Mouse (Mus musculus) embryonic fibroblast, embryonic 13.5 days (primary cell): ENCODE measurements around the gene Zfp593. TPM values are rescaled to one million over a fixed set of nuclear protein-coding genes. Genes with fewer than 3 reads are reported as not detected.

Experiments used
- H3K27ac ChIP-seq: 2 replicates; pipeline ENCODE4 v1.5.1; 2012; ENCODE audit warnings: low read length, control low read depth, inconsistent platforms; ENCODE audit not compliant: insufficient read depth
- H3K4me1 ChIP-seq: 2 replicates; pipeline ENCODE4 v1.6.1; 2011; ENCODE audit warnings: low read length; ENCODE audit not compliant: control insufficient read depth, insufficient read depth
- H3K4me3 ChIP-seq: 2 replicates; pipeline ENCODE4 v1.5.1; 2011; ENCODE audit warnings: mild to moderate bottlenecking, control low read depth, low read length; ENCODE audit not compliant: insufficient read depth
- CTCF ChIP-seq: IDR thresholded peaks from 2 replicates; pipeline ENCODE4 v1.5.1; 2011; ENCODE audit warnings: mild to moderate bottlenecking, control low read depth, low read length, moderate library complexity, borderline replicate concordance; ENCODE audit not compliant: insufficient read depth
- POLR2A ChIP-seq: IDR thresholded peaks from 2 replicates; pipeline ENCODE4 v1.6.1; 2011; ENCODE audit warnings: low read depth, mild to moderate bottlenecking, control low read depth, low read length, moderate library complexity
- polyA plus RNA-seq: library from polyadenylated mRNA; stranded (reverse); fragments of >200 nt; gene quantifications from 2 replicates; pipeline ENCODE4 v1.2.4, GENCODE M21; 2011; ENCODE audit warnings: low read depth; ENCODE audit not compliant: missing spikeins, insufficient read length

The Zfp593 gene
- polyA plus RNA-seq: 9.5 and 11.9 TPM in 2 replicates

DNA sequence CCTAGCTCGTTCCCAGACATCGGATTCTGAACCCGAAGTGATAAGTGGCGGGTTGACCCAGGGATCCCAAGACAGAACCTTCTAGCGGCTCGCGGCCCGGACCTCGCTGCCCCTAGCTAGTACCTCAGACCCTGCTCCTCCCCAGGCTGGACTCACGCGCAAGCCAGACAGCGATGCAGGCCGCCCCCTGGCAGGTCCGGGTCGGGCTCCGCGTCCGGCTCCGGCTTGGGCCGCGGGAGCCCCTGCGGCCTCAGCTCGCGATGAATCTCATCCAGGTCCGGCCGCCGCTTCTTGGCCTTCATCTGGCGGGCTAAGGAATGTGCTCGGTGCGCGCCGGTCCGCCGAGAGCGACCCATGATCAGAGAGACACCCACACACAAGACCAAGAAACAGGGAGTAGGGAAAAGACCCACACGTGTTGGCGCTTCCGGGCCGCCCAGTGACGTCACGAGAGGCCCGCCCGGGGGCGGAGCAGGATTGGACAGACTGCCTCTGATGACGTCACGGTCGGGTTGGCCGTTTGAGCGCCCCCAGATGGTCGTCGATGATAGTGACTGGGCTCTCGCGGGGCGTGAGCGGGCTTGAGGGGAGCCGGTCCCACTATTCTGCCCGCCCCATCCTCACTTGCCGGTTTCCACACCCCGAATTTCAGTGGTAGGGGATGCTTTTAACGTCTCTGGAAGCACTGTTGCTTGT, at the start of gene Zfp593:
Zfp593 (minus strand) TSS at position 445 of the 696 bp plus-strand sequence.
- Histone ChIP-seq H3K4me1 (no peaks in the 10 kb centered on the region), H3K27ac (no peak within 1 kb of the TSS)
- TF ChIP-seq CTCF: peak; percentile 71
- peak; percentile 81 for TF ChIP-seq POLR2A

DNA sequence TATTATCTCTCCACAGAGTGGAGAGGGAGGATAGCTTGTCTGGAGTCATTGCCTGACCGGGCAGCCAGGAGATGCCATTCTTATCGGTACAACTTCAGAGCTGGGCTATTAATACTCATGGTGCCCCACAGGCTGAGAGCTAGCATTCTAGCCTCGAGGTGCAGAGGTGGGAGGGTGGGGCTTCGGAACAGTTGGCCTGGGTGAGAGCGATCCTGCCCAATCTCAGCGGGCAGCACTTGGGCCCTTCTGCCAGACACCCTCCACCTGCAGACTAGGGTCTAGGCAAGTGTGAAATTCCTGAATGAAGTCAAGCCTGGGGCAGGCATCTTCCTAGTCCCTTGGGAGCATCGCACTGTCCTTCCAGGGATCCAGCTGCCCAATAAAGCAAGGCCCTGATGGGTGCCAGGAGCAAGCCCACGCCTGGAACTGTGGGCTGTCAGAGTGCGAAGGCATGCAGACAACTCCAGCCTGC, 48.3 kb upstream of the Zfp593 start:
- Histone ChIP-seq H3K4me1 (0 out of 2 replicates have a peak, but pooled peaks cover 2% of the 10 kb centered on the region), H3K27ac (no peak overlapping the region), H3K4me3 (no peak overlapping the region)
- TF ChIP-seq CTCF (no peak), POLR2A (no peak)

More for the DNA sequence above, at the start of gene Zfp593:
- H3K4me3 ChIP-seq: peak within 1 kb of the TSS; percentile 83

DNA sequence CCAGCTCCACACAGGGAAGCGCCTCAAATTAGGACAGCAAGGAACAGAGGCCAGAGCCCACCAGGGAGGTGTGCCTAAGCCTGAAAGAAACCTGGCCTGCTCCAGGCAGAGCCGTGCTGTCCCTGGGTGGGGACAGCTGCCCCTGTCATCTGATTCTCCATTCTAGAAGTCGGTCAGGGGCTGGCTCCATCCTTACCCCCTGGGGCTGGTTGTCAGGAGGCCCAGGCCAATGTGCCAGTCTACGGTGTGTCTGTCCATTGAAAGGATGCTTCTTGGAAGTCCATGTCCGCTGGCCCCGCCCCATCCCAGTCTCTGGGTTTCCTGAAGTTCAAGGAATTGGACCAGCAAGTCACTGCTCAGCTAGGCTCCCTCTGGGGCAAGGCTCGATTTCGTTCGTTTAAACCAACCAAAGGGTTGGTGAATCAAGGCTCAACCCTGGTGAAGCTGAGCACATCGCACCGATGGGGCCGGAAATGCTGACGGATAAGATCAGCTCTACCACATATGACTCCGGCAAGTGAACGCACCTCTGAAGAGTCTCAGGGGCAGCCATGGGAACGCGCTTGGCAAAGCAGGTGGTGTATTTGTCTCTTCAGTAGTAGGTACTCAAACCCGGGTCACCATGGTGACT, 47.8 kb upstream of the Zfp593 start:
- H3K4me1 ChIP-seq: peaks cover 2% of the 10 kb centered on the region; the same call in 1 of the 2 replicates
- H3K27ac ChIP-seq: no peak overlapping the region
- TF ChIP-seq POLR2A (no peak), CTCF (no peak)
- no peak overlapping the region for H3K4me3 ChIP-seq

DNA sequence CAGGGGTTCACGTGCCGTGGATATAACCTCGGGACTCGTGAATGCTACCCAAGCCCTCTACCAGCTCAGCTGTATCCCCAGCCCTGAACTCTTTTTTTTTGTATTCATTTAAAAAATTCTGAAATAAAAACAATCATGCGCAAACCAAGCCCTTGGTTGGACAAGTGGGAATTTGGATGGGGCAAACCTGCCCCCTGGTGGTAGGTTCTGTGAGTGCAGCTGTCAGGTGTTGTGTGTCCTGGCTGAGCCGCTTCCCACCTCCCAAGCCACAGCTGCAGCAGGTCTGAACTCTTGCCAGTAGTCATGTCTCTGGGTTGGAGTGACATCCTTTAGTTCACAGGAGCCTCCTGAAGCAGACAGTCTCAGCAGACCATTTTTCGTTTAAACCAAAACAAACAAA, 46.7 kb upstream of the Zfp593 start:
- no peak for TF ChIP-seq POLR2A
- peak; percentile 79; the same call in 1 of the 2 replicates for TF ChIP-seq CTCF
- Histone ChIP-seq H3K4me3 (no peak overlapping the region), H3K4me1 (peaks cover 2% of the 10 kb centered on the region; the same call in 1 of the 2 replicates), H3K27ac (no peak overlapping the region)

DNA sequence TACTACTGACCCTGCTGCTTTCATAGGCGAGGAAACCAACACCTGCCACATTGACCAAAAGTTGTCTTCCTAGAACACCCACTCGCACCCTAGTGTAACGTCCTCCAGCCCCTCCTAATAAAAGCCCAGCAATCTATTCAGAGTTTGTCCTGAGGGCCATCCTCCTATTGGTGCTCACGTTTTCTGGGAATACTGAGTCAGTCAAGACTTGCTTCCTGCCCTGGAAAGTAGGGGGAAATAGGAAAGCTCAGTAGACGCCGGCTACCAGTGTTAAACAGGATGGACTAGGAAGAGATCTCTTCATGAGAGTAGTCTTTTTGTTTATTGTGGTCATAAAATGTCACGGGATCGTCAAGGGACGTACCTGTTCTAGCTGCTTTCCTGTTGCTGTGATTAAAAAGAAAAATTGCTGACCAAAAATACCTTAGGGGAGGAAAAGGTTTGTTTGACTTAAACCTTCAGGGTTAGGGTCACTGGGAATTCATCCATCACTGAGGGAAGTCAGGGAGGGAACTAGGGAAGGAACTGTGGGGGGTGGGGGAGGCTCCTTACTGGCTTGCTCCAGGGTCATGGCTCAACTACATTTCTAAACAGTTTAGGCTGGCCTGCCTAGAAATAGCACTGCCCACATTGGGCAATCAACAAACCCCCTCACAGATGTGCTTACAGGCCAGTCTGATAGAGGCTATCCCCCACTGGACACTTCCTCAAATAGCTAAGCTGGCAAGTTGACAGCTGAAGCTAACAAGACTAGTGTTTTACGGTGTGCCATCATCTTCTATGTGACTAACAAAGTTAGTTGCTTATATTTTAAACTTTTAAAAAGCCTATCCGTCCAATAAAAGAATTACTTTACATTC, 43.2 kb upstream of the Zfp593 start:
- H3K4me1 ChIP-seq: peaks cover 2% of the 10 kb centered on the region; the same call in 1 of the 2 replicates
- no peak overlapping the region for H3K27ac ChIP-seq
- peak; percentile 24; the same call in 1 of the 2 replicates for TF ChIP-seq POLR2A
- no peak for TF ChIP-seq CTCF
- H3K4me3 ChIP-seq: peak overlapping the region; percentile 60

DNA sequence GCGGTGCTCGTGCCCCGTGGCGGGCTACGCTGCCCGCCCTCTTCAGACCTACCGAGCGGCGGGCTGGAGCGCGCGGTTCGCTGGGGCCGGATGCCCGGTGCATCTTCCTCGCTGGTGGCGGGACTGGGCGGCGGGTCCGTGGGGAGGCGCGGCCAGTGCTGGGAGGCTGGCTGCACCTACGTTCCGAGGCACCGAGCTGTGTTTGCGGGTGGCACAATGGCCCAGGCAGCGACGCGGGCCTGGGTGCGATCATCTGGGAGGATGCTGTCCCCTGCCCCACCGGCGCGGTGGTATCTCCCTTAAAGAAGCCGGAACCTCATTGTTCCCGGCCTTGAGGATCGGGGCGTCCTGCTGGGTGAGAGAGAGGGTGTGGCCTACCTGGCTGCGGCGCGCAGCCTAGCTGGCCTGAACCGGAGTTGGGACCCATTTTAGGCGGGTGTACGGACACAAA, 42.2 kb upstream of the Zfp593 start, which contains the start of gene Pdik1l:
Pdik1l (minus strand) TSS at position 321 of the 451 bp plus-strand sequence.
- Histone ChIP-seq H3K4me1 (peaks cover 2% of the 10 kb centered on the region; the same call in 1 of the 2 replicates), H3K4me3 (peak within 1 kb of the TSS; percentile 79)
- peak; percentile 60 for TF ChIP-seq POLR2A
- no peak for TF ChIP-seq CTCF

DNA sequence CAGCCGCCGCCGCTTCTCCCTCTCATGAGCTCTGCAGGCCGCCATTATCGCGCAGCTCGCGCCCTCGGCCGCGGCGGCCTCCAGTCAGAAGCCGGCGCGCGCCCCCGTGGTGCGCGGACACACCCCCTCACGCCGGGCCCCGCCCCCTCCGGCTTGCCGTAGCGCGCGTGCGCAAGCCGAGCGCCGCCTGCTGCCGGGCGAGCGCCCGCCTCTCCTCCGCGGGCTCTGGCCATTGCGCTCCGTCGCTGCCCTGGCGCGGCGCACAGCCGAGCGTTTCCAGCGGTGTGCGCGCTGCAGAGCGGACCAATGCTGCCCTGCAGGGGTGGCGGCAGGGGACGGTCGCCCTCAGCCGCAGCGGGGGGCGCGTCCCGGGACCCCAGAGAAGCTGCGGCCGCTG, 41.8 kb upstream of the Zfp593 start:
- TF ChIP-seq CTCF: no peak
- TF ChIP-seq POLR2A: peak; percentile 83
- peak overlapping the region; percentile 79 for H3K4me3 ChIP-seq
- H3K4me1 ChIP-seq: peaks cover 2% of the 10 kb centered on the region; the same call in 1 of the 2 replicates
- H3K27ac ChIP-seq: peak overlapping the region; percentile 64

More for the DNA sequence above, 42.2 kb upstream of the Zfp593 start, which contains the start of gene Pdik1l:
- peak within 1 kb of the TSS; percentile 64 for H3K27ac ChIP-seq

DNA sequence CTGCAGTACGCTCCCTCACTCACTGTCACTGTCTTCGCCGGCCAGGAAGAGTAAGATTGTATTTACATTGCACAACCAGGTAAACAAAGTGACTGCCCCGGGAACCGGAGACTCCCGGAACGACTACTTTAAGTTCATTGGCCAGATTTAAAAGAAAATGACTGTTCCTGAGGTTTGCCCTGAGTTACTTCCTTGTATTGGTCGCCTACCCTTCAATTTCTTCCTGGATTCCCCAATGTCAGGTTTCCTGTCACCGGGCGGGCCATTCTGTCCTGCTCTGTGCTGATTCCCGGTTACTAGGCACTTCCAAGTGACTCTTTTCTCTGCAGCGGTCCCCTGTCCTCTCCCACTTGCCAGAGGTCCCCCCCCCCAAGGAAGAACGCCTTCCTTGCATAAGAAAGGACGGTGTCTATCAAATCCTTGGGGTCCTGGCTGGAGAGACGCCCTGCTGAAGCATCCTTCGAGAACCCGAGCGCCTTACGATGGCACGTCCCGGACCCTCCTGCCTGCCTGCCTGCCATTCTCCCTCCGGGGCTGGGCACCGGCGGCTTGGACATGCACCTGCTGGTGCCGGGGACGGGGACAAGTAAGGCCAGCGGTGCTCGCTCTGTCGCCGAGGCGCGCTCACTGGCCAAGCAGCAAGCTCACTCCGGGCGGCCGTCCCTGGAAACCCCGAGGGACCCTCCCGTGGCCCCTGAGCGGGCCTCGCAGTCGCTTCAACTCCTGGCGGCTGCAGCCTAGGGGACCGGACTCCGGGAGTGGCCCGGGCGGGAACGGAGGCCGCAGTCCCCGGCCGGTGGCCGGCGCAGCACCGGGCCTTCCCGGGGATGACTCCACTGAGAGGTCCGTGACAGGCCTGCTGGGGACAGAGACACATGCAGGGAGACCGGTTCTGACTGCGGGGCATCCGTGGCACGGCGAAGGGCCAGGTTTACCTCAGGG, 41.1 kb upstream of the Zfp593 start:
- Histone ChIP-seq H3K27ac (no peak overlapping the region), H3K4me3 (peak overlapping the region; percentile 79), H3K4me1 (peaks cover 2% of the 10 kb centered on the region; the same call in 1 of the 2 replicates)
- 0 out of 2 replicates have a peak, but pooled peaks have one; percentile 9 for TF ChIP-seq POLR2A
- no peak for TF ChIP-seq CTCF

DNA sequence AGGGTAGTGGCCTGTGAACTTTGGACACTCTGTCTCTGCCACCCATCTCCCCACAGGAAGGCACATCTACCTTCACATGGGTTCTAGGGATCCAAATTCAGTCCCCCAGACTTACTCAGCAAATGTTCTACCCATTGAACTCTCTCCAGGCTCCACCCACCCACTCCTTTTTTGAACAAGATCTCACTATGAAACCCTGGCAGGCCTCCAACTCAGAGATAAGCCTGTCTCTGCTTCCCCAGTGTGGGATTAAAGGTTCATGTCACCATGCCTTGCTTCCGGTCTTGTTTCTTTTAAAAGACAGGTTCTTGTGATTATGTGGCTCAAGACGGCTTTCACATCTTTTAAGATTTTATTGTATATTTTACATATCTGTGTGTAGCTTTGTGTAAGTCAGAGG, 39.5 kb upstream of the Zfp593 start:
- Histone ChIP-seq H3K4me3 (no peak overlapping the region), H3K4me1 (peaks cover 2% of the 10 kb centered on the region; the same call in 1 of the 2 replicates), H3K27ac (no peak overlapping the region)
- TF ChIP-seq POLR2A (no peak), CTCF (no peak)
